Mouse (Mus musculus) heart, adult 18-20 months (tissue): ENCODE measurements at regions not wholly inside any gene's neighbourhood (a gene's known extent, or its start where the extent isn't known, plus 50 kb on each side); places are given as distances from the start of the nearest gene placed in this dataset.

Source experiments
- DNase-seq, 2 experiments: peaks; one replicate each; pipeline ENCODE4 v3.0.0; 2021 to 2022; ENCODE audit warnings: mixed read lengths in 1 of 2

- DNase-seq: no peak
Observed at GRCm38 (mm10) chr10:110654070-110654469, 91.2 kb upstream of the E2f7 start.

GRCm38 (mm10) chr10:110658153-110658695, 87.0 kb upstream of the E2f7 start:
- DNase-seq: no peak

- peak; percentile 0 to 15 for DNase-seq
Observed at GRCm38 (mm10) chr10:110676503-110676902, 68.7 kb upstream of the E2f7 start.
